Mouse (Mus musculus) megakaryocyte, embryonic 14.5 days (primary cell): Measurements from ENCODE around the gene Gm16485.

ENCODE experiments used
- FLI1 ChIP-seq: IDR thresholded peaks from 2 replicates; pipeline ENCODE4 v1.6.1; 2012; ENCODE audit warnings: low read length, inconsistent platforms, mixed read lengths
- GATA1 ChIP-seq: IDR thresholded peaks from 3 replicates; pipeline ENCODE4 v1.6.1; 2012; ENCODE audit warnings: mixed read lengths, low read length, inconsistent platforms, borderline replicate concordance

DNA sequence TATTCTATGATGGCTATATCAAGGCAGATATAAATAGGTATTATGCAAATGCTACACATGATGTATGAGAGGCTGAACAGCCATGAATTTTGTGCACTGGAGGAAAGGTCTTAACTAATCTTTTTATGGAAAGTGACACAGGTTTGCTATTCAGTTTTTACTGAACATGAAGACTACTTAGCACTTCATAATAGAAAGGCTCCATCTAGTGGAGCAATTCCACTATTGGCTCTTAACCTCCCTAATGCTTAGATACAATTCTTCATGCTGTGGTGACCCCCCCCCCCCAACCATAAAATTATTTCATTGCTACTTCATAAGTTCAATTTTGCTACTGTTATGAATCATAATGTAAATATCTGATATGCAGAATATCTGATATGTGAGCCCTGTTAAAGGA is 29.6 kb downstream of the Gm16485 start:
- TF ChIP-seq GATA1 (no peak), FLI1 (no peak)
